Mouse (Mus musculus): Measurements from ENCODE around the gene Fastkd5. TPM values are rescaled to one million over a fixed set of nuclear protein-coding genes. Genes with fewer than 3 reads are reported as not detected.

The Fastkd5 gene
- polyA plus RNA-seq, 1 experiment from 2014 or later, result 19.3 TPM

- H3K36me3 ChIP-seq (replicated peaks), result peaks cover 4% of the 10 kb centered on the region
- H3K27ac ChIP-seq, result 0 out of 2 replicates have a peak overlapping the region, but pooled peaks have one; percentile 1
- no peak for ATAC-seq (ENCODE audit: low FRiP score)
- WGBS, result 39% methylated on average over 1 of the region's 1 CpGs
- no peak overlapping the region for H3K4me2 ChIP-seq
- H3K4me1 ChIP-seq, result peaks cover 49% of the 10 kb centered on the region
- H3K9me3 ChIP-seq, result no peaks in the 10 kb centered on the region
- H3K9ac ChIP-seq, result no peak overlapping the region
- peaks cover 46% of the 10 kb centered on the region for H3K27me3 ChIP-seq
- no peak overlapping the region for H3K4me3 ChIP-seq (replicated peaks)
Measured at GRCm38 (mm10) chr2:130632416-130632815, 2.6 kb upstream of the Fastkd5 start.

- Histone ChIP-seq H3K4me2 (peak overlapping the region; percentile 75), H3K9me3 (no peaks in the 10 kb centered on the region), H3K36me3 (replicated peaks) (peaks cover 20% of the 10 kb centered on the region), H3K4me3 (replicated peaks) (peak overlapping the region; percentile 89), H3K27ac (peak overlapping the region; percentile 57), H3K9ac (peak overlapping the region; percentile 81), H3K27me3 (peaks cover 15% of the 10 kb centered on the region), H3K4me1 (peaks cover 29% of the 10 kb centered on the region)
- ATAC-seq (ENCODE audit: low FRiP score), result no peak
- 2% methylated on average over 37 of the region's 37 CpGs for WGBS
Measured at GRCm38 (mm10) chr2:130629080-130629838, 568 bp downstream of the Fastkd5 start.

GRCm38 (mm10) chr2:130628424-130628823 lies 1.4 kb downstream of the Fastkd5 start:
- 58% methylated on average over 3 of the region's 3 CpGs for WGBS
- peak overlapping the region; percentile 89 for H3K4me3 ChIP-seq (replicated peaks)
- H3K4me2 ChIP-seq, result peak overlapping the region; percentile 75
- peaks cover 24% of the 10 kb centered on the region for H3K36me3 ChIP-seq (replicated peaks)
- no peak overlapping the region for H3K27ac ChIP-seq
- no peak for ATAC-seq (ENCODE audit: low FRiP score)
- no peaks in the 10 kb centered on the region for H3K9me3 ChIP-seq
- H3K27me3 ChIP-seq, result peaks cover 6% of the 10 kb centered on the region; the same call in 1 of the 2 replicates
- H3K4me1 ChIP-seq, result peaks cover 21% of the 10 kb centered on the region
- H3K9ac ChIP-seq, result no peak overlapping the region

GRCm38 (mm10) chr2:130618972-130619371 lies 10.9 kb downstream of the Fastkd5 start:
- WGBS, result 92% methylated on average over 7 of the region's 7 CpGs
- ATAC-seq (ENCODE audit: low FRiP score), result no peak
- H3K36me3 ChIP-seq (replicated peaks), result peaks cover 60% of the 10 kb centered on the region

GRCm38 (mm10) chr2:130613091-130613490 lies 16.7 kb downstream of the Fastkd5 start:
- WGBS, result 57% methylated on average over 3 of the region's 3 CpGs
- Histone ChIP-seq H3K9me3 (no peaks in the 10 kb centered on the region), H3K27me3 (no peaks in the 10 kb centered on the region), H3K36me3 (replicated peaks) (peaks cover 29% of the 10 kb centered on the region), H3K4me1 (no peaks in the 10 kb centered on the region), H3K4me2 (no peak overlapping the region), H3K4me3 (replicated peaks) (no peak overlapping the region), H3K27ac (no peak overlapping the region), H3K9ac (no peak overlapping the region)
- no peak for ATAC-seq (ENCODE audit: low FRiP score)

More at GRCm38 (mm10) chr2:130618972-130619371, 10.9 kb downstream of the Fastkd5 start:
- Histone ChIP-seq H3K27me3 (no peaks in the 10 kb centered on the region), H3K4me3 (replicated peaks) (no peak overlapping the region), H3K27ac (no peak overlapping the region), H3K9ac (no peak overlapping the region), H3K4me1 (no peaks in the 10 kb centered on the region), H3K9me3 (no peaks in the 10 kb centered on the region), H3K4me2 (no peak overlapping the region)

GRCm38 (mm10) chr2:130602195-130602594 lies 27.6 kb downstream of the Fastkd5 start:
- 86% methylated on average over 4 of the region's 4 CpGs for WGBS
- H3K4me1 ChIP-seq, result no peaks in the 10 kb centered on the region
- H3K27ac ChIP-seq, result no peak overlapping the region
- no peak overlapping the region for H3K4me3 ChIP-seq (replicated peaks)
- H3K9ac ChIP-seq, result no peak overlapping the region
- no peaks in the 10 kb centered on the region for H3K27me3 ChIP-seq
- peaks cover 54% of the 10 kb centered on the region for H3K36me3 ChIP-seq (replicated peaks)
- no peak for ATAC-seq (ENCODE audit: low FRiP score)
- H3K4me2 ChIP-seq, result no peak overlapping the region
- no peaks in the 10 kb centered on the region for H3K9me3 ChIP-seq

- H3K27ac ChIP-seq, result no peak overlapping the region
- WGBS, result 74% methylated on average over 3 of the region's 3 CpGs
- no peak overlapping the region for H3K4me2 ChIP-seq
- no peaks in the 10 kb centered on the region for H3K27me3 ChIP-seq
- no peak for ATAC-seq (ENCODE audit: low FRiP score)
- H3K9ac ChIP-seq, result no peak overlapping the region
- peaks cover 70% of the 10 kb centered on the region for H3K36me3 ChIP-seq (replicated peaks)
- H3K4me3 ChIP-seq (replicated peaks), result no peak overlapping the region
- no peaks in the 10 kb centered on the region for H3K9me3 ChIP-seq
- no peaks in the 10 kb centered on the region for H3K4me1 ChIP-seq
Measured at GRCm38 (mm10) chr2:130598399-130598798, 31.4 kb downstream of the Fastkd5 start.

- Histone ChIP-seq H3K27ac (no peak overlapping the region), H3K36me3 (replicated peaks) (peaks cover 70% of the 10 kb centered on the region), H3K4me2 (no peak overlapping the region), H3K4me3 (replicated peaks) (no peak overlapping the region), H3K27me3 (no peaks in the 10 kb centered on the region), H3K9ac (no peak overlapping the region), H3K9me3 (no peaks in the 10 kb centered on the region), H3K4me1 (no peaks in the 10 kb centered on the region)
- ATAC-seq (ENCODE audit: low FRiP score), result no peak
- 23% methylated on average over 1 of the region's 1 CpGs for WGBS
Measured at GRCm38 (mm10) chr2:130597601-130598010, 32.2 kb downstream of the Fastkd5 start.

GRCm38 (mm10) chr2:130595596-130595995 lies 34.2 kb downstream of the Fastkd5 start:
- Histone ChIP-seq H3K9ac (no peak overlapping the region), H3K27ac (no peak overlapping the region), H3K27me3 (no peaks in the 10 kb centered on the region), H3K4me1 (no peaks in the 10 kb centered on the region), H3K4me3 (replicated peaks) (no peak overlapping the region), H3K36me3 (replicated peaks) (peaks cover 71% of the 10 kb centered on the region), H3K4me2 (no peak overlapping the region), H3K9me3 (no peaks in the 10 kb centered on the region)
- WGBS, result 79% methylated on average over 1 of the region's 1 CpGs
- no peak for ATAC-seq (ENCODE audit: low FRiP score)

- Histone ChIP-seq H3K27me3 (no peaks in the 10 kb centered on the region), H3K27ac (no peak overlapping the region), H3K4me3 (replicated peaks) (no peak overlapping the region), H3K9ac (no peak overlapping the region), H3K4me2 (no peak overlapping the region), H3K36me3 (replicated peaks) (peaks cover 42% of the 10 kb centered on the region), H3K4me1 (peaks cover 6% of the 10 kb centered on the region; the same call in 1 of the 2 replicates), H3K9me3 (no peaks in the 10 kb centered on the region)
- ATAC-seq (ENCODE audit: low FRiP score), result no peak
- whole genome bisulfite sequencing, result 90% methylated on average over 2 of the region's 2 CpGs
Measured at GRCm38 (mm10) chr2:130591016-130591415, 38.8 kb downstream of the Fastkd5 start.

- 93% methylated on average over 2 of the region's 2 CpGs for WGBS
- Histone ChIP-seq H3K27ac (no peak overlapping the region), H3K4me3 (replicated peaks) (no peak overlapping the region), H3K4me2 (no peak overlapping the region), H3K9me3 (no peaks in the 10 kb centered on the region), H3K9ac (no peak overlapping the region), H3K36me3 (replicated peaks) (peaks cover 31% of the 10 kb centered on the region), H3K27me3 (no peaks in the 10 kb centered on the region), H3K4me1 (peaks cover 6% of the 10 kb centered on the region; the same call in 1 of the 2 replicates)
- ATAC-seq (ENCODE audit: low FRiP score), result no peak
Measured at GRCm38 (mm10) chr2:130589761-130590160, 40.1 kb downstream of the Fastkd5 start.

GRCm38 (mm10) chr2:130589157-130589556 lies 40.7 kb downstream of the Fastkd5 start:
- Histone ChIP-seq H3K27ac (no peak overlapping the region), H3K9me3 (no peaks in the 10 kb centered on the region)

GRCm38 (mm10) chr2:130588373-130588772 lies 41.5 kb downstream of the Fastkd5 start:
- Histone ChIP-seq H3K27ac (no peak overlapping the region), H3K4me2 (no peak overlapping the region), H3K9me3 (no peaks in the 10 kb centered on the region), H3K4me1 (peaks cover 6% of the 10 kb centered on the region; the same call in 1 of the 2 replicates), H3K9ac (no peak overlapping the region), H3K27me3 (peaks cover 13% of the 10 kb centered on the region), H3K36me3 (replicated peaks) (peaks cover 27% of the 10 kb centered on the region), H3K4me3 (replicated peaks) (no peak overlapping the region)
- 88% methylated on average over 2 of the region's 2 CpGs for WGBS
- no peak for ATAC-seq (ENCODE audit: low FRiP score)

More at GRCm38 (mm10) chr2:130589157-130589556, 40.7 kb downstream of the Fastkd5 start:
- Histone ChIP-seq H3K4me2 (no peak overlapping the region), H3K36me3 (replicated peaks) (peaks cover 27% of the 10 kb centered on the region), H3K27me3 (peaks cover 5% of the 10 kb centered on the region), H3K4me1 (peaks cover 6% of the 10 kb centered on the region; the same call in 1 of the 2 replicates), H3K4me3 (replicated peaks) (no peak overlapping the region), H3K9ac (no peak overlapping the region)
- WGBS, result 66% methylated on average over 4 of the region's 4 CpGs
- no peak for ATAC-seq (ENCODE audit: low FRiP score)

All from forebrain, embryonic 12.5 days (tissue).